Mouse (Mus musculus) neural tube, embryonic 10.5 days (tissue): ENCODE data around the gene Slc44a5.
"Not testable (repeated sequence)": the region's sequence is repeated elsewhere in the genome, so short reads cannot be mapped to it uniquely, and the experiment has no call there.

ENCODE experiments used
- DNase-seq: peaks from one replicate; pipeline ENCODE4 v3.0.0-alpha.2; 2017; ENCODE audit warnings: low spot score; ENCODE audit errors: extremely low spot score

The Slc44a5 gene

DNA sequence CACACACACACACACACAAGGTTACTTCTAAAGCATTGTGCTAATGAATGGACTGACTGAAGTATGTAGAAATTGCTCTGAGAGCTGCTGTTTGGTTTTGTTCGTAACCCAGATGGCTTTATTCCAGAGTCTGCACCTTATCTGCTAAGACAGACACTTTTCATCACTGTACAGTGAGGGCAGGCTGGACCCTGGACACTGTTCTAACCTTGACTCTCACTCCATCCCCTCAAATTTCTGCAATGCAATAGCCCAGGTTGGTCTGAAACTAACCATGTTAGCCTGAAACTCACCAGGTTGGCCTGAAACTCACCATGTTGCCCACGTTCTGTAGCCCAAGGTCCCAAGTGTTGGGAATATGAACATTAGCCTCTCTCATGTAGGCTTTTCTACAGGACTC, 239.3 kb downstream of the Slc44a5 start:
- DNase-seq, result no peak

DNA sequence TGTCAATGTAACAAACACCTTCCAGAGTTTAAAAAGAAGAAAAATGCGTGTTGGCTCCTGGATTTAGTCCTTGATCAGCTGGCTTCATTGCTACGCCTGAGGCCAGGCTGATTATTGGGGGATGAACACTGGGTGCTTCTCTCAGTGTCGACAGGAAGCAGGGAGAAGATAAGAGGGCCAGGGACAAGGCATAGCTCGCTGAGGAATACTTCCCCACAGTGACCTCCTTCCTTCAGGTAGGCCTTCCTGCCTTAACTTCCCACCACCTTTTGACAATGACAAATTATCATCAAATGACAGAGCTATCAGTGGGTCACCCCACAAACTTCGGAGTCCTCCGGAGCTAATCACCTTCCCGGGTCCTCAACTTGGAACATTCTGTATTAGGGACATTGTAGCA, 242.1 kb downstream of the Slc44a5 start:
- DNase-seq, result no peak

DNA sequence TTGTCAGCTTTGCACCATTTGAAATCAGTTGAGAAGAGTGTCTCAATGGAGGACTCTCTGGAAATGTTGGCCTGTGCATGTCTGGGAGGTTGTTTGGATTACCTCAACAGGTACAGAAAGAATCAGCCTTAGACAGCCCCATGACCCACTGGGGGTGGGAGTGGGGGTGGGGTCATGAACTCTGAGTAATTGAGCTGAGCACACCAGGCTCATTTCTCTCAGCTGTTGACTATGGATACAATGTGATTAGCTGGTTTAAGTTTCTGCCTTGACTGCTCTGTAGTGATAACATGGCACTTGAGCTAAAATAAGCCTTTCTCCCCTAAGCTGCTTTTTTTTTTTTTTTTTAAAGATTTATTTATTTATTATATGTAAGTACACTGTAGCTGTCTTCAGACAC, 242.5 kb downstream of the Slc44a5 start:
- no peak for DNase-seq

DNA sequence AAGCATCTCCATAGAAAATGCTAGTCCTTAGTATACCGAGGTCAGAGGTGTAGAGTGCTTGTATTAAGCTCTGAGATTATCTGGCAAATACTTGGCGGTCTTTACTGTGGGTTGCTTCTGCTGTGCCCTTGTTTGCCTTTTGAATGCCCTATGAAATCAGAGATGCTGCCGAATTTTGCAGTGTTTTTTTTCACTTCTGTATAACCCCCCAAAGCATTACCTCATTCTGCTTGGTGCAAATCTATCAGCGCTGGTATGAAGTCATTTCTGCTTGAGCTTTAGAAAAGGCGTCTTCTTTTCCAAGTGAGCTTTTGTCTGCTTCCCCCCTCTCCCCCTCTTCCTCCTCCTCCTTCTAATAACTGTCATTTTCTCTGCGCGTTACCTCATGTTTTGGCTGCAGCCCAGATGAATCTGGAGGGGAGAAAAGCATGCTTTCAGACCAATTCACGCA, 248.9 kb downstream of the Slc44a5 start:
- DNase-seq, result no peak

DNA sequence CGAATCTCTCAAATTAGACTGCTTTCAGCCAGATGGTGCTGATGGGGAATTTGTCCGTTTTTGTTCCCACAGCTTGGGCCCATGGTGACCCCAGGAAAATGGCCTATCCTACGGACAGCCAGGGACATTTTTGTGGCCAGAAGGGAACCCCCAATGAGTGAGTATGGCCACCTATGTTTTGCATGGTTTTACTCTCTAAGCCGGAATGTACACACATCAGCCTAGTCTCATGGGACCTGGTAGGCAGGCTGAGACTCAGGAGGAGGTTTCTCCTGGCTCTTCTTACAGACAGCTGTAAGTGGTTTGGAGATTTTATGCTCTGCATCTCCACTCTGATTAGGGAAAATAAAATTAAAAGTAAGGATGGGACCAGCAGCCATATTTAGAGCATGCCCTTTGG, 249.5 kb downstream of the Slc44a5 start:
- DNase-seq, result no peak

DNA sequence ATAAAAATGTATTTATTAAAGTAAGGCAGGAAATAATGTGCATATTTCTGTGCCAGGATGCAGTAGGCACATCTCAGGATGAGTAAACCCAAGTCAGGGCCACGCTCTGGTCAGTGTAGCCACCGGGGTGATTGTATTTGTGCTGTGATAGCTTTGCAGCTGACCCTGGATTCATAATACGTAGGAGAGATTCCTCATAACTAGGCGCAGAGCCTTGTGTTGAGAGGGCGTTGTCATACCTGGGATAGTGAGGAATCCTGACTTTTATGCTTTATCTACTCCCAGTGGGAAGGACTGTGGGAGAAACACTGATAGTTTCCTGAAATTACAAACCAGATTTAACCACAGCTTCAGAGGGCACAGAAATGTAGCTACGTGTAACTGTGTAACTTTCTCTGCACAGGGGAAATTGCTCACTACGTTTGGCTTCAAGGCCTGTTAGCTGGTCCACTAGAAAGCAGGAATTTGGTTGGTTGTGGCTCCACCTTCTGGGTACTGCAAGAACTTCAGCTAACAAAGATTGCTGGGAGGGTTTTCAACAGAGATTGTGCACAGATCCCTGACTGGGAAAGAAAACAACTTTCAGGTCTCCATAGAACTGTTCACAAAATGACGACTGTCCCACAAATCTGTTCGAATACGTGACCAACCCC, 253.0 kb downstream of the Slc44a5 start:
- DNase-seq, result peak; percentile 72

DNA sequence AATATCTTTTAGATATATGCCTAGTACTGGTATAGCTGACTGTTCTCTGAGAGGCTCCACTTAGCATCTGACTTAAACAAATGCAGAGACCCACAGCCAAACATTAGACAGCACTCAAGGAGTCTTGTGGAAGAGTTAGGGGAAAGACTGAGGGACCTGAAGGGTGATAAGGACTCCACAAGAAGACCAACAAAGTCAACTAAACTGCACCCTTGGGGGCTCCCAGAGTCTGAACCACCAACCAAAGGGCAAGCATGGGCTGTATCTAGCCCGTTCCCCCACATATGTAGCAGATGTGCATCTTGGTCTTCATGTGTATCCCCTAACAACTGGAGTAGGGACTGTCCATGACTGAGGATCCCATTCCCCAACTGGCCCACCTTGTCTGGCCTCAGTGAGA, 271.7 kb downstream of the Slc44a5 start:
- no peak for DNase-seq

DNA sequence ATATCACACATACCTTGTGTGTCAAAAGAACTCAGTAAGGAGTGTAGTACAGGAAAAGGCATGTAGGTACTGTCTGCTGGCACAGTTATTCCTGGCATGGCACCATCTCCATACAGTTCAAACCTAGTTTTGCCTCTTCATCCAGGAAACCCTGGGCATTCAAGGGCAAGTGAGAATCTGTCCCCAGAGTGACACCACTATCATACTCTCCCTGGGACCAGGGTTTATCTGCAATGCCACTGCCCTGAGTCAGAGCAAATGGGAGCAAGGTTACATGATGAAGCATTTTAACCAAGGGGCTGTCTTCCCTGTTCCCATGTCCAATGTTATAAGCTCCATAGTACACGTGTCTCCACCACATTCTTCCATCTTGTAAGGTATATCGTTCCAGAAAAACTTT, 278.2 kb downstream of the Slc44a5 start:
- no peak for DNase-seq

DNA sequence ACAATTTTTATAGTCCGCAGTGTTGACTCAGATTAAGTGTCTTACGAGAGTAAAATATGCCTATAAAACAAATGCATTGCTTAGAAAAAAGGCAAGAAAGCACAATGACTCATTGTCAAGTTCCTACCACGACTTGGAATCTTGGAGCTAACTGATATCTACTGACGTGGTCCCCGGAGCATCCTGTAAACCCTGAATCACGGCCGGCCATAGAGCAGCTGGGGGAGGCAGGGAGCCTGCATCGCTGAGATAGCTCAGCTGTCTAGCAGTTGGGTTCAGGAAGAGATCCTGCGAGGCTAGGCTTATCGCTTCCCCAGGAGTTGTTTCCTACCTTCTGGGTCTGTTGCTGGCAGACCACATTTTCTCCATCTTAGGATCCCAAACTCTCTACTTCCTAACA, 279.0 kb downstream of the Slc44a5 start:
- DNase-seq, result no peak

DNA sequence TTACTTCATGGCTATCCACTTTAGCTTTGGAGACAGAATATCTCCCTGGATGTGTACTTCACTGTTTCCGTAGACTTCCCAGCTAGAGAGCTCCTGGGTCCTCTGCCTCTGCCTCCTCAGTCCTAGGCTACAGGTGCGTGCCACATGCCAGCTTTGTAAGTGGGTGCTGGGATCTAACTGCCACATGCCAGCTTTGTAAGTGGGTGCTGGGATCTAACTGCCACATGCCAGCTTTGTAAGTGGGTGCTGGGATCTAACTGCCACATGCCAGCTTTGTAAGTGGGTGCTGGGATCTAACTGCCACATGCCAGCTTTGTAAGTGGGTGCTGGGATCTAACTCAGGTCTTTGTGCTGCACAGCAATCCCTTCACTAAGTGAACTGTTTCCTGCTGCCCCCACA, 281.0 kb downstream of the Slc44a5 start:
- DNase-seq, result not testable (repeated sequence)

DNA sequence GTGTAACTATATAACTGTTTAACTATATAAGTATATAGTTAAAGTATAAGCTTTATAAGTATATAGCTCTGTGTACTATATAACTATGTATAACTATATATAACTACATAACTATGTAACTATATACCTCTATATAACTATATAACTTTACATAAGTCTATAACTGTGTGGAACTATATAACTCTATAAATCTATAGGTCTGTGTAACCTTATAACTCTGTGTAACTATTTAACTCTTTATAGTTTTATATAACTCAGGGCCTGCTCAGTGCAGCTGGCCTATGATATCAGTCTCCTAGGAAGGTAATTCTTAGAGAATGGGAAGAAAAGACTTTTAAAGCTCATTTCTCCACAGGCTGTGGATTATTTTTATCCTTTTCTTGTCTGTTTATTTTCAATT, 284.1 kb downstream of the Slc44a5 start:
- no peak for DNase-seq

DNA sequence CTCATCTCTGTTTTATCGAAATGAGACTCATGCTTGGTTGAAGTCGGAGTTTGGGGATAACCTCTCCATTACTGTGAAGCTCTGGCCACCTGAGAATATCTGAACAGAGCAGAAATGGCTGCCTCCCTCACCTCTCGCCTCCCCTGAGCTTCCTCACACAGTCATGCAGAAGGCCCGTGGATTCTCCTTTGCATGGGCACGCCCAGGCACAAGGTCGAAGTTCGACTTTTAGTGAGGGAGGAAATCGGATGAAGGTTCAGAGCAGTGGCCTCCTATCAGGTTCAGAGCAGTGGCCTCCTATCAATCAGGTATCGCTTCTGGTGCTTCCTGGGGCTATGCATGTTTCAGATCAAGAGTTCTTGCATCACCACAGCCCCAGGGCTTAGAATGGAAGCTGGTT, 295.1 kb downstream of the Slc44a5 start:
- DNase-seq, result no peak

DNA sequence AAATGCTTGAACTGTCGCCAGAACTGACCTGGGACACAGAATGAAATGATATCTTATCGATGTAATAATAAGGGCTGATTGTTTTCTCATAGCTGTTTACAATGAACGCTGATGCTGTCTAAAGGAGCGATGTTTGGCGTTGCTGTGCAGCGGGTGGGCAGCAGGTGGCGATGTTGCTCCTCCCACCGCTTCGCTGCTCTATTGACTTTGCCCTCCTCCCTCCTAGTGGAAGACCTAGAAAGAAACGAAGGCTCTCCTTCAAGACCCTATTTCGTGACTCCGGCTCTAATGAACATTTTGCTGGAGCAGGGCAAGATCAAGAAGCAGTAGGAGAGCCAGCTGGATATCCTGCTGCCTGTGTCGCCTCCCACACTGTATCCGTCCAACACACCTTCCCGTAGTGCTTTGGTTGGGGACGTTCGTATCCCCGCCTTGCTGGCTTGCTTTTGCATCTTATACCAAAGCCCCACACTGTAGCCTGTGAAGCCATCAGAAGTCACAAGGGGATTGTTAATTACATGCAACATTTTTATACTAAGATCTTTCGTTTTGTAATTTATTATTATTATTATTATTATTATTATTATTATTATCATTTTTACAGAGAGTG, 296.6 kb downstream of the Slc44a5 start:
- DNase-seq, result peak; percentile 78

DNA sequence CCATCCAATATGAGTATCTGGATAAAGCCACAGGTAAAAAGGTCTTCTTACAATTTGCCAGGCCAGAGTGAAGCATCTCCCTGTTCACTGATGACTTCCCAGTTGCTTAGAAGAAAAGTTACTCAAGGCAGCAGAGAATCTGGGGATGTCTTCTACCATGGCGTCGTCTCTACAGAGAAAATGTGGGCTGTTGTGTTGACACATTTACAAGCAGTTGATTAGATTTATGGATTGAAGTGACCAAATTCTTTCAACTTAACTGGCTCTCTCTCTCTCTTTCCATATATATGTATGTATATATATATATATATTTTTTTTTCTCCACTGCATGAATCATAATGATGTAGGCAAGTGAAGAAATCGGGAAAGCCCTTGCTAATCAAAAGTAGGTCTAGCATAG, 301.4 kb downstream of the Slc44a5 start:
- DNase-seq, result no peak

DNA sequence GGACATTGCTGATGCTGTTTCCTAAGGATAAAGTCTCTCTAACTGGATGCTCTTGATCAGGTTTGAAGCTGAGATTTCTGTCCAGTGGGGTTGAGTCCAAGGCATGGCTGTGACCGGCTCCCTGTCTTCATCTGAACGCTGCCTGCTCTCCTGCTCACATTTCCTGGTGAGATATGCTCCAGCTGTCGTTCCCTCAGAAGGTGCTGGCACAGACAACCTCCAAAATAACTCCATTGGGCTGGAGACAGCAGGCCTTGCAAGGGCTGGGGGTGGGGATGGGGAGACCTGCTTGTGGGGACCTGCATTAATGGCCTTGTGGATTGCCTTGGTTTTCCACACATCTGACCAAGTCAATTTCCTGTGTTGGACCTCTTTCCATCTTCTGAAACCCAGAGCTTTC, 311.0 kb downstream of the Slc44a5 start:
- DNase-seq, result no peak

DNA sequence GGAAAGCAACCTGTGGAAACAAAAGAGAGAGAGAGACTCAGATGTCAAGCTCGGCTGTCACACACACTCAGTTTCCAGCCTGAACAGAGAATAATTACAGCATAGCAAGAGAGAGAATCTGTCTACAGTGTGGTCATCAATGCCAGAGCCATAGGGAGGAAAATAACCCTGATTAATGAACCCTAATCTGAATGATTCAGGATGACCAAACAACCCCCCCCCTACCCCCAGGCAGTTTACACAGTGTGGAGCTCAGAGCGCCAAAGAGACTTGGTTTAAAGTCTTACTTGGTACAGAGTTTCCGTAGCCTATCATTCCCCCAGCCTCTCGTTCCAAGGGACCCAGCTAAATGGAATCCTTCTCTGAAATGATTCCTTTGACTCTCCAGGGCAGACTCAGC, 312.1 kb downstream of the Slc44a5 start:
- DNase-seq, result no peak

DNA sequence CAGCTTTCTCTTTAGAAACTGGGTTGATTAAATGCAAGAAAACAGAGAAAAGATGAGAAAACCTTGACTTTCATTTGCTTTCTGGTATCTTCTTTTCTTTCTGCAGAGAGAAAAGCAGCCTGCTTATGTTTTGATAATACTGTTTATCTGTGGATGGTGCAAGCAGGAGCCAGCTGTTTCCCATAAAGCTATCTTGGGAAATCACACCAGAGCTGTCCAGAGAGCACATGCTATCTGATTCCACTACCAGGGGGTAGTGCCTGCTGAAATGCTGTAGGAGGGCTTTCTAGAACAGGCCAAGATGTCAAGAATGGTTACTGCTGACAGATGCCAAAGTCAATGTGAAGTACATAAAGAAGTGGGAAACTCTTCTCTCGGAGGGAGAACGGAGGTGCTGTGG, 314.0 kb downstream of the Slc44a5 start:
- DNase-seq, result no peak

DNA sequence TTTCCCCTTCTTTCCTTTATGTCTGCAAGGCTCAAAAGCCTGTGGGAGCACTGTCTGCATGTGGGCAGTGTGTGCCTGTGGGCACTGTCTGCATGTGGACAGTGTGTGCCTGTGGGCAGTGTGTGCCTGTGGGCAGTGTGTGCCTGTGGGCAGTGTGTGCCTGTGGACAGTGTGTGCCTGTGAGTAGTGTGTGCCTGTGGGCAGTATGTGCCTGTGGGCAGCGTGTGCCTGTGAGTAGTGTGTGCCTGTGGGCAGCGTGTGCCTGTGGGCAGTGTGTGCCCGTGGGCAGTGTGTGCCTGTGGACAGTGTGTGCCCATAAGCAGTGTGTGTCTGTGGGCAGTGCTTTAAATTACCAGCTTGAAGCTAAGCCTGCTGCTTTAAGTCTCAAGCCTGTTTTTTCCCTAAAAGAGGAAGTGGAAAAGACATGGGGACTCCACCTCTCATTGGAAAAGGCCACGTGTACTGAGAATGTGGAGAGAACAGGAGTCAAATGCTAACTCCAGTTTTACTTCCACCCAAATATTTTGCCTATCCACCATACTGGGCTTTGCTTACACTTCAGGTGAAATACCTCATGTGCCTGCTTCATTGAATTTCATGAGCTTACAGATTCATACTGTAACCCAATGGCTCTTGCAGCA, 315.3 kb downstream of the Slc44a5 start:
- no peak for DNase-seq

DNA sequence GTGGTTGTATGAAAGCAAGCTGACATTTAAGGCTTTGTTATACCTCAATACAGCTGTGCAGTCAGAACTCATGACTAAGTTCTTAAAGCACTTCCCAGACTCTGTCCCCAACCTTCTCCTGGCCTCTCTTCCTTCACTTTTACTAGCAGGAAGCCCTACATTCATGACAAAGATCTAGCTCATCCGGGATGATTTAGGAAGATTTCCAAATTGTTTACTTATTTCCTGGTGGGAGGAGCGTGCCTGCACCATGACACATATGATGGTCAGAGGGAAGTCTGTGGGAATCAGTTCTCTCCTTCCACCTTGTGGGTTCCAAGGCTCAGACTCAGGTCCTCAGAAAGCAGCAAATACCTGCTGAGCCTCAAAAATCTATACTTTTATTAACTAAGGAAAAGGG, 317.1 kb downstream of the Slc44a5 start:
- no peak for DNase-seq

DNA sequence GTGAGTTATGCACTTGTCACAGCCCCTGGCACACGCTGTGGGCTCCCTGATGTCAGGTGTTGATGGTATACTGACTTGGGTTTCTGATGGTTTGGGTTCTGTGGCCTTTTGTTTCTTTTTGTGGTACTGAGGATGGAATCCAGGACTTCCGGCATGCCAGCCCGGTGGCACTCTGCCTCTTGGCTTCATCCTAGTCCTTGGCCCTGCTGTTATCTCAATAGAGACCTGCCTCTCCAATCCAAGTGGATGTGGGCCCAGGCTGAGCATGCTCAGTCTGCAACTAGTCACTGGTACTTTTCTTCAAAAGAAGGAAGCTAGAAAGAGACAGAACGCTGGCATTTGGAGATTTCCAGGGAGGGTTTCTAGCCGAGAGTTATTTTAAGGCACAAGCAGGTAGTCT, 318.9 kb downstream of the Slc44a5 start:
- DNase-seq, result no peak

DNA sequence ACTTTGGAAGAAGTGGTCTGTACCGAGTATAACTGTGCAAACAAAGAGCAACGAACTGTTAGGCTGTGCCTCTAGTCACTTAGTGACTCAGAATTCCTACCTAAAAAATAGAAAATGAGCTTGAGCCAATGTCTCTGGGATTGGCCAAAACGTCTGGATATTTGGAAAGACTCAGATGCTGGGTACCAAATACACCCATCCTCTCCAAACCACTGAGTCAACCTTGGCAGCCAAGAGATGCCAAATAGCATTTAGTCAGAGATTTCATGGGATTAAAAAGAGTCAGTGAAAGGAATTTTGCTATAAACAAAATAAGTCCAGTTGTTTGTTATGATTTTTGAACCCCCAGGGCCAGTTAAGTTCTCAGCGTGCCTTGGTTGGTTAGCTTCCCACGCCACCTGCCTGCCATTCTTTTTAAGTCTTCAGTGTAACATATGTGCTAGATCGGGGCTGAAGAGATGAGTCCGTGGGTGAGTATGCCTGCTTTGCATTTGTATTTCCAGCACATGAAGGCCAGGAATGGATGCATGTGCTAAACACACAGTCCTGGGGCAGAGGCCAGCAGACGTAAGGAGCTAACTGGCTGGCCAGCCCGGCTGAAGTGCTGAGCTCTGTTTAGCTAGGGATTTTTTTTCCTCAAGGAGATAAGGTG, 320.7 kb downstream of the Slc44a5 start:
- no peak for DNase-seq
